Mouse (Mus musculus): ENCODE results near the gene Cfap97. TPM values are rescaled to one million over a fixed set of nuclear protein-coding genes. Genes with fewer than 3 reads are reported as not detected.
"Not testable (repeated sequence)": the region's sequence is repeated elsewhere in the genome, so short reads cannot be mapped to it uniquely, and the experiment has no call there.

Cfap97 gene
- total RNA-seq (2022): 10 to 100 TPM; 11.8 to 14.0 (median 13.4) TPM

DNA sequence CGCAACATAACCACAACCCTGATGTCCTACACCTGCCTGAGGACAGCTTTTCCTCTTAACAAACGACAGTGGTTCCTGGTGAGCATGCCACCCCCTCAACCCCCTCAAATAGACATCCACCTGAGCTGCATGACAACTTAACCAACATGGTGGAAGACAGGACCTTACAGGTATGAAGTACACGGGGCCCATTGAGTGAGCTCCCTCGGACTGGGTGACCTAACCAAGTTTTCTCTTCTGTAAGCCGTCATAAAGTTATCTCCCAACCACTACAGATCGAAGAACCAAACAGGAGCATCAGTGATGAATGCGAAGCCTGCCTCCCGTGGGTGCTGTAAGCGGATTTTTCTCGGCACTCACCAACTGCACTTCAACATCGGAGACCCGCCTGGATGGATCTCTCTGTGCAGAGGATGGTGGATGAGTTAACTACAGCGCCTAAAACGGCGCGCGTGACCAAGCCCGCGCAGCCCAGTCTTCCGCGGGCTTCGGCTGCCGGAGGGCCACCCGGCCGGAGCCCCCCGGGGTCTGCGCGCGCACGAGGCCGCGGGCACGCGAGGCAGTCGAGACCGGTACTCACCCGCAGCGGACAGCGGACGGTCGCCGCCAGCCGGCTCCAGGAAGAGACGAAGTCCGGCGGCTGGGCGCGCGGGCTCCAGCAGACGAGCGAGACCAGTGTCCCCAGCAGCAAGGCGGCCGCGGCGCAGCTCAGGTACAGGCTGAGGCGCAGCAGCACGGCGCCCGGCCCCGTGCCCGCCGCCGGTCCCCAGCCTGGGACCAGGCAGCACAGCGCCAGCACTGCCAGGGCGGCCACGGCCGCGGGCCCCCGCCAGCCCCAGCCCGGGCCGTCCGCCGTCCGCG lies at the start of gene Cfap97:
TSS of gene Cfap97 (plus strand) at position 570 of the 861 bp plus-strand sequence.
- DNase-seq (ENCODE audit: low spot score): no peak

DNA sequence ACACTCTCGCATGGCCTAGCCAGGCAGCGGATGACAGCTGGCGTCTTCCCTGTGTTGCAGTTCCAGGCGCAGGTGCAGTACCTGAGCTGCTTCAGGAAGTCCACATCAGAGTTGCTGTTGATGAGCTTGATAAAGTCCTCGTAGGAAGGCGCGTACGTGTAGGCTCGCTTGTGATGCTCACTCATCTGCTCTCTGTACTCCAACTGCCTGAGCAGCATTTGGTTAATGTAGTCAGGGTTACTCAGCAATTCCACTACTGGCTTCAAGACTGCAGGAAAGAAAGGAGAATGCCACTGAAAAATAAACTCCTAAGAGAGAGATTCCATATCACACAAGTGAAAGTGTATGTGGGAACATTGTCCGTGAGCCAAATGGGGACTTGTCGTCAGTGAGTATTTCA lies 48.1 kb upstream of the Cfap97 start:
- no peak for DNase-seq (ENCODE audit: low spot score)

DNA sequence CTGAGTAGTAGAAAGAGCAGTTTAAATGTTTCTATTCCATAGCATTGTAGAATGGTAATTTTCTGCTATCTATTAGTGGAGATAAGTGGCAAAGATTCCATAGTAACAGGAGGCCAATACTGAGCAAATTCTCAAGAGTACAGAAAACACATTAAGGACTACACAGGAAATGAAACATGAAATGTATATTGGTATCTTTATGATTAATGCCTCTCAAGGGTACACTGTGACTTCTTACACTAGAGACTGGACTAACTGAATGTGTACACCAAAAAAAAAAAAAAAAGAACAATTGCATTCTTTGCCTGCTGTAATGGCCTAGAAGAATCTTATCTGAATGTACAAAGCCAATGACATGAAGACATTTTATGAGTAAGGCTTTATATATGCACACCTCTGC lies 43.9 kb upstream of the Cfap97 start:
- no peak for DNase-seq (ENCODE audit: low spot score)

DNA sequence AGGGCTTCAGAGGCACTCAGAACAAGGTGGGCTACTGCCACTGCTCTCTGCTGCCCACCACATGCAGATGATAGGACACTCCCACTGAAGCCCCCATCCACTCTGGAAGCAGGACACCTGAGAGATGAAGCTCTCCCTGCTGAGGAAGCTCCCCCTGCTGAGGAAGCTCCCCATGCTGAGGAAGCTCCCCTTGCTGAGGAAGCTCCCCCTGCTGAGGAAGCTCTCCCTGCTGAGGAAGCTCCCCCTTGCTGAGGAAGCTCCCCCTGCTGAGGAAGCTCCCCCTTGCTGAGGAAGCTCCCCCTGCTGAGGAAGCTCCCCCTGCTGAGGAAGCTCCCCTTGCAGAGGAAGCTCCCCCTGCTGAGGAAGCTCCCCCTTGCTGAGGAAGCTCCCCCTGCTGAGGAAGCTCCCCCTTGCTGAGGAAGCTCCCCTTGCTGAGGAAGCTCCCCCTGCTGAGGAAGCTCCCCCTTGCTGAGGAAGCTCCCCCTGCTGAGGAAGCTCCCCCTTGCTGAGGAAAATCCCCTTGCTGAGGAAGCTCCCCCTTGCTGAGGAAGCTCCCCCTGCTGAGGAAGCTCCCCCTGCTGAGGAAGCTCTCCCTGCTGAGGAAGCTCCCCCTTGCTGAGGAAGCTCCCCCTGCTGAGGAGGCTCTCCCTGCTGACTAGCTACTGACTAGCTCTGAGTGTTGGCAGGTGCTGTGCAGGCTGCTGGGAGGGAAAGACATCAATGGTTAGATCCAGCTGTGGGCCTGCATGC lies 38.0 kb upstream of the Cfap97 start:
- DNase-seq (ENCODE audit: low spot score): not testable (repeated sequence)

DNA sequence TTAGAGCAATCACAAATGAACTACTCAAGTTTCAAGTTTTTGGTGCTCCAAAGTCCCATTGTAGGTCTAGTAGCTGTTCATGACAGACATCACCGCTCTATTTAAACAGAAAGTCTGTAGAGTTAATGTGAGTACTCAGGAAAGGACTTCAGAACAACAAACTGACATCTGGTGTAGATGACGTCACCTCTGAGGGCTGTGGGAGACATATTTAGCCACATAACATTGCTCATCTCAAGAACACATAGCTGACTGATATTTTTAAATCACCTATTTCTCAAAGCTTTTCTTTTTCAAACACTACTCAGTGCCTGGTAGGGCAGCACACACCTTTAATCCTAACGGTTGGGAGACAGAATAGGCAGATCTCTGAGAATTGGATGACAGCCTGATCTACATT lies 34.4 kb upstream of the Cfap97 start:
- DNase-seq (ENCODE audit: low spot score): no peak

DNA sequence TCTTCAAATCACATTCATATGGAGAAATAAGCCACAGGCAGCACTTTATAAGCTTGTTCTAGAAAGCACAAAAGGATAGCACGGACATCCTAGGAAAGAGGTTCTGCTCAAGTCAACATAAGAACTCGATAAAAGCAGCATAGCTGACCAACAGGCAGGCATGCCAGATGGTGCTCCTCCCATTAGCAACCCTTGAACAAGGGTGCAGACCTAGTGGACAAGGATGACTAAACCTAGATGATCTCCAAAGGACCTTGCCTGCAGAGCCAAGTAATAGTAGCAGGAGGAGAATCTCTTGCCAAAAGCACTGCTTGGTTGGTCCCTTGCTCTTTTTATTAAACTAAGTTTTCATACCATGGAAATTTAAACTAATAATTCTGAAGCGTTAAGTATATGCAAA lies 32.4 kb upstream of the Cfap97 start:
- DNase-seq (ENCODE audit: low spot score): no peak

DNA sequence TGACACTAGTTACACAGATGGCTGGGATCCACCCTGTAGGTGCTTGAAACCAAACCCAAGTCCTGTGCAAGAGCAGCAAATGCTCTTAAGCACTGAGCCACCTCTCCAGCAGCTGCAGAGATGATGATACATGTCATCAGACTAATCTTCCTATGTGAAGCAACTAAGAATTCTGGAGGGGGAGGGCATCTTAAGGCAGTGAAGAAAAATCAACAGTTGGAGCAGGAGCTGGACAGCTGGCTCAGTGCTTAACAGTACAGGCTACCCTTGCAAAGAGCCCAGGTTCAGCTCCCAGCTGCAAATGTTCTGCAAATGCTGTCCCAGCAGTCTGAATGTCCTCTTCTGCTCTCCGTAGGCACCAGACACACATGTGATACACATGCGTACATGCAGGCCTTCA lies 29.1 kb upstream of the Cfap97 start:
- no peak for DNase-seq (ENCODE audit: low spot score)

DNA sequence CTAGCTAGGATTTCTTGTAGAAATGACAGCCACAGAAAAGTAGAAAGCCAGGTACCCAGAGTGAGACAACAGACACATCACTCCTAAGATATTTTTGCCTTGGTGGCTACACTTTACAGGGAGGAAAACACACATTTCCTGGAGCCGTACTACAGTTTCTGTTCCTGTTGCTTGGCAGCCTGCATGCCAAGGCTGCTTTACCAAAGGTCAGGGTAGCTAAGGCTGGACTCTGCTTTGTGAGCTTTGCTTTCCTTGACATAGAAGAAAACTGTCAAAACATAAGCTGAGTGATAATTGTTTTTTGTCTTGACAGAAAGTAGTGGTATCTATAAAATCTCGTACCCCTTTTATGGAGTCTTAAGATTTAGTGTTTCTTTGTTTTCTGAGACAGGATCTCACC lies 21.1 kb upstream of the Cfap97 start:
- DNase-seq (ENCODE audit: low spot score): no peak

DNA sequence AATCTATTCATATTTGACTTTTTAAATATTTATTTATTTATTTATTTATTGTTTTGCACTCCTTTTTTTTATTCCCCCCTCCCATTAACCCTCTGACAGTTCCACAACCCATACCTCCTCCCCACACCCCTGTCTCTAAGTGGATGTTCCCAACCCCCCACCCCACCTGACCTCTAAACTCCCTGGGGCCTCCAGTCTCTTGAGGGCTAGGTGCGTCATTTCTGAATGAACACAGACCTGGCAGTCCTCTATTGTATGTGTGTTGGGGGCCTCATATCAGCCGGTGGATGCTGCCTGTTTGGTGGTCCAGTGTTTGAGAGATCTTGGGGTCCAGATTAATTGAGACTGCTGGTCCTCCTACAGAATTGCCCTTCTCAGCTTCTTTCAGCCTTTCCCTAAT lies 16.0 kb upstream of the Cfap97 start:
- not testable (repeated sequence) for DNase-seq (ENCODE audit: low spot score)

DNA sequence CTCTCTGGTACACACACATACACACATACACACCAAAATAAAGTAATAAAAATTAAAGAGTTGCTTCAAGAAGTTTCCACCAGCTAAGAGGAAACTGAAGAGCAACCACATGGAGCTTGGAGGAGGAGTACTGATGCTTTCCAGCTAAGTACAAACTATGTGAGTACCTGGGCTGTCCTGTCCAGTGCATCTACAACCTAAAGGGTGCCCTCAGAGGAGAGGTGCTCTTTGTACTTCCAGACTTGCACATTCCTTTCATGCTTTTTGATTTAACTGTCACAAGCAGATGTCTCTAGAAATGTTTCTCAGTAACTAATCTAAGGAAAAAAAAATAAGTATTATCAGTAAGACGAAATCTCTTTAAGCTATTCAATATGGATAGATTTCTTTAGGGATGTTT lies 14.2 kb upstream of the Cfap97 start:
- no peak for DNase-seq (ENCODE audit: low spot score)

DNA sequence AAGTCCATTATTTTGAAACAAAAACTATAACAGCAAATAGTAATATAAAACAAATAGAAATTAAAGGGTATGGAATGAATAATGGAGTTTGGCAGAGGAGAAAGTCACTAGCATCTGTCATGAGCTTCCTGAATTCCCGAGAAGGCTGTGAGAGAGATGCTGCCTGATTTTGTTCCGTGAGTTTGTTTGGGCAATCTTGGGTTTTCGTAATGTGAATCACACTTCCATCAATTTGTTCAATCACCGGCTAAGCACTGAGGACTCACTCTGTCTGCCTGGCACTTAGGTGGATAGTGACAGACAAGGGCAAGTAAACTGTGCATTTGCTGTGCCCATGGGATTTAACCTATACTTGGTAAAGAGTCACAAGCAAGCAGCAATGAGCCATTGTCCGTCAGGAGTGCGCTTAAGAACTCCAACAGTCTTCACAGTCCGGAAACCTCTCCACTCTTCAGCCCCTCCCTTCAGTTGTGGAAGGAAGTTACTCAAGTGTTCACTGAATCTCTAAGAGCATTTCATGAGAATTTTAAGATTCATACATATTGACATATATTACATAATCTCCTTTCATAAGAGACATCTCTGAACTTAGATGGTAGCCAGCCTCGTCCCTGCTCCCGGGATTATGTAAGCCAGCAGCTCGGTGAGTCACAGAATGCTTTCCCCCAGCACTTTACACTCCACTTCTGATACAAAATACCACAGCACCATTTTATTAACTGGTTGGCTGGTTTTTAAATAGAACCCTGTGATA lies 13.6 kb upstream of the Cfap97 start:
- no peak for DNase-seq (ENCODE audit: low spot score)

DNA sequence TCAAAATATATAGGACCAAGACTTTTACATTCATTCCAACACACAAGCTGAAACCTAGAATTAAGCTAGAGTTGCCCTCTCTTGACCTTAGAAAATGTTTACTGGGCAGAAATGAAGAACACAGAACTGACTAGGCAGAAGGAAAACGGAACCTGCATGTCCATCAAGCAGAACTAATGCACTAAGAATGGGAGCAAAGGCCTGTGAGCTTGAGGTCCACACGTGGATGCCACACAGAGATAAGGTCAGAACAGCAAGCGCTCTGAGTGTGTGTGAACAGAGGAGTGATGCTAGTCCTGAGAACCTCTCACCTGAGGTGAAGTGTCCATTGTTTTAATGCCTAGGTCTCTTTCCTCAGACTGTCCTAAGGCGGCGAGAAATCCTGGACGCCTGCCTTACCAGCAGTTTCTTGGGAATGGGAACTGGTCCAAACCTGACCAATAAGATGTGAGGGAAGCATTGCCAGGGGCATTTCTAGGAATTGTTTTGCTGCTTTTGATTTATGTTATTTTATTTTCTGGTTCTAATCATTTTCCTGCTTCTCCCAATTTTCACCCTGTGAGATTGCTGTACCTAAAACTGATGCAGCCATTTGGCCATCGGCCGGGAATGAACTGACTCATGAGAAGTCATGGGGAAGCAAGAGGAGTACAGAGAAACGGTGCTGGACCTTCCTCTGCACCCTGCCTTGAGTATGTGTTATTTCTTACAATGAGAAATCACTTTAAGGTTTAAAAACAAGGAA lies 11.0 kb upstream of the Cfap97 start:
- DNase-seq (ENCODE audit: low spot score): no peak

DNA sequence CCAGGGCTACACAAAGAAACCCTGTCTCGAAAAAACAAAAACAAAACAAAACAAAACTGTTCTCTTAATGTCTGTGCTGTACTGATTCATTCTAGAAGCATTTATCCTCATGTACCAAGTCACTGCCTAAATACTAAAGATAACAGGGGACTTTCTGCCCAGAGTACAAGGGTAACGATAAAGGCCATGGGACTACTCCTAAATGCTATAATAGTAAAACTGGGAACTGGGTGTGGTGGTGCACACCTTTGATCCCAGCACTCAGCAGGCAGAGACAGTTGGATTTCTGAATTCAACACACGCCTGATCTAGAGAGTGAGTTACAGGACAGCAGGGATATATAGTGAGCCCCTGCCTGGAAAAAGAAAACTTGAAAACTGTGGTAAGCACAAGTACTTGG lies 9.9 kb upstream of the Cfap97 start:
- no peak for DNase-seq (ENCODE audit: low spot score)

DNA sequence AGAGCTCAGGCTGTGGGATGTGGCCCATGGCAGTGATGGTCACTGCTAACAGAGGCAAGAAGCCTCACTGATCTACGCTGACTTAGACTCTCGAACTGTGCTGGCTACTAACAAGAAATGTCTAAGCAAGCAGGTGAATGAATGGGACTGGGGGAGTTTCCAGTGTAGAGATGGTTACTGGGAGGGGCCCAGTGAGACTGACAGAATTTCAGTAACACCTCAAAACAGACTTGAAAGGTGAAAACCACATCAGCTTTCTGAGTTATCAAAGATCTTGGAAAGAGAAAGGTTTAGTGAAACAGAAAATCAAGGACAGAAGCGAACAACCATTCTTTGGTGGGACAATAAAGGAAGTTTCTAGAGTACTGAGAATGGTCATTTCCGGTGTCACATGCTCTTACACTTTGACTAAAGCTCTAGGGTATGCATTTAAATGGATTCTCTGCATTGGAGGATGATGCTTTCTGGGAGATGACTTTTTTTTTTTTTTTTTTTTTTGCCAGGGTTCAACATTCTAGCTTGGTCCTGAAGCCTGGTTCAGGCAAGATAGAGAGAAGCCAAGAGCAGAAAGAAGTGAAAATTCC lies 9.0 kb upstream of the Cfap97 start:
- DNase-seq (ENCODE audit: low spot score): no peak

DNA sequence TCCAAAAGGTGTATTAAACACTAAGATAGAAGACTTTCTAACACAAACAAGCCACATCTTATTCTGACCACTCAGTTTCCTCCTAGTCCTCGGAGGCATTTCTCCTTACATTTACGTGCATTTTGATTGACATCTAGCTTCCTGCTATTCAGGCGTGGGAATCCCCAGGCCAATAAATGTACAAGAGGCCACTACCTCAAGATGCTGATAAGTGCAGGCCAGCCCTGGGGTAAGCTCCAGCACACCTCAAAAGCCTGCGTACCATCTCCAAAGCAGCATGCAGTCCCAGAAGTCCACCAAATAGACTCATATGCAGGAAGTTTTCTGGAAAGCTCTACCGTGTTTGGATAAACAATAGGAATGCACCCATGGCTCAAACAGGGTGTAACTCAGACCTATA lies 8.1 kb upstream of the Cfap97 start:
- no peak for DNase-seq (ENCODE audit: low spot score)

DNA sequence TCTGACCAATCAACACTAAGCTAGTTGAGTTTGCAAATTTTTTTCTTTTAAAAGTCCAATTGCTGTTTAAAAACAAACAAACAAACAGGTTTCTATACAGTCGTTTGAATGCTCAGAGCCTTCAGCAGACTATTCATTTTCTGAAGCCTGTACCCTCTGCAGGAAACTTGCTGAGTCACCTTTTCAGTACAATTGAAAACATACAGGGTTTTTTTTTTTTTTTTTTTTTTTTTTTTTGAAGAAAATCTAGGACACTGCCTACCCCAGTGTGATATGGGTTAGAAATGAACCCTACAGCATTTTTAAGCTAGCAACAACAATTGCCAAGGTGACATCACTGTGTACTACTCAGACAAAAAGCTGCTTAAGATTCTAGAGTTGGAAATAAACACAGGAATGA lies 7.6 kb upstream of the Cfap97 start:
- no peak for DNase-seq (ENCODE audit: low spot score)

DNA sequence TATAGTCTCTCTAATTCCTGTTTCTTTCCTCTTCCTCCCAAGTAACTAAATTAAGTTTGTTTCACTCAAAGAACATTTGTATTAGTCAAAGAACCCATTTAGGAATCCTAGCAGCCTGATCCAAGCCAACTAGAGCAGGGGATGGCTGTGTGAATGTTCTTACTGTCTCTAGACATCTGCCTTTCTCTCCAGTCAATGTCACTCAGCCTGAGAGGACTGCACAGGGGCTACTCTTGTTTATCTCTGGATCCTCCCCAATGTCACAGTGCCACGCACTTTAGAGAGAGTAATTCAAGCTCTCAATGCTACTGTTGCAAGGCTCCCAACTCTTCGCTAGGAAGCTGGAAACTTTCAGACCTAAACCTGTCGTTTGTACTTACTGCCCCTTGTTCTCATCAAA lies 5.4 kb upstream of the Cfap97 start:
- no peak for DNase-seq (ENCODE audit: low spot score)

DNA sequence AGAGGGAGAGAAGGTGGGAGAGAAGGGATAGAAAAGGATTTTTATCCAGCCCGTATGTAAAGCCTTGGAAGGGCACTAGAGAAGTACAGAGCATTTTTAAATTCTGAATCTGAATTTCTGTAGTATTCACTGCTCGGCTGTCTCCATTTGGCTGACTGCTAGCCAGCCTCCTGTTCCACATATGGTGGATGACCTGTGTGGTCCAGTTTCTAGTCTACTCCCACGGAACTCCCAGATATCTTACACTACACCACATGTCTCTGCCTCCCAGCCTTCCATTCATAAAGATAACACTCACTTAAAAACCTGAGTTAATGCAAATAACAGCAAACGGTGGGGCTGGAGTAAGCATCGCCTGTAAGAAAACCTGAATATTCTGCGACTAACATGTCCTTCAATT lies 2.3 kb upstream of the Cfap97 start:
- DNase-seq (ENCODE audit: low spot score): no peak

DNA sequence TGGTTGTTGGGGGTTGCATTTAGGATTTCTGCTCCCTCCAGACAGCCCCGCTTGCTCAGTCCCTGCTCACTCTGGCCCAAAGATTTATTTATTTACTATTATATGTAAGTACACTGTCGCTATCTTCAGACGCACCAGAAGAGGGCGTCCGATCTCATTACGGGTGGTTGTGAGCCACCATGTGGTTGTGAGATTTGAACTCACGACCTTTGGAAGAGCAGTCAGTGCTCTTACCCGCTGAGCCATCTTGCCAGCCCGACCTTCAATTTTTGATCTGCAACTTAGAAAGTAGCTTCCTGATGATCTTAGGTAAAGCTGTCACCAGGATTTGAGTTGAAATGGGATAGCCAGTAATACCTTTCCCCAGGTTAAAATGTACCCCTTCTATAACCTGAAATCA lies 1.8 kb upstream of the Cfap97 start:
- no peak for DNase-seq (ENCODE audit: low spot score)

DNA sequence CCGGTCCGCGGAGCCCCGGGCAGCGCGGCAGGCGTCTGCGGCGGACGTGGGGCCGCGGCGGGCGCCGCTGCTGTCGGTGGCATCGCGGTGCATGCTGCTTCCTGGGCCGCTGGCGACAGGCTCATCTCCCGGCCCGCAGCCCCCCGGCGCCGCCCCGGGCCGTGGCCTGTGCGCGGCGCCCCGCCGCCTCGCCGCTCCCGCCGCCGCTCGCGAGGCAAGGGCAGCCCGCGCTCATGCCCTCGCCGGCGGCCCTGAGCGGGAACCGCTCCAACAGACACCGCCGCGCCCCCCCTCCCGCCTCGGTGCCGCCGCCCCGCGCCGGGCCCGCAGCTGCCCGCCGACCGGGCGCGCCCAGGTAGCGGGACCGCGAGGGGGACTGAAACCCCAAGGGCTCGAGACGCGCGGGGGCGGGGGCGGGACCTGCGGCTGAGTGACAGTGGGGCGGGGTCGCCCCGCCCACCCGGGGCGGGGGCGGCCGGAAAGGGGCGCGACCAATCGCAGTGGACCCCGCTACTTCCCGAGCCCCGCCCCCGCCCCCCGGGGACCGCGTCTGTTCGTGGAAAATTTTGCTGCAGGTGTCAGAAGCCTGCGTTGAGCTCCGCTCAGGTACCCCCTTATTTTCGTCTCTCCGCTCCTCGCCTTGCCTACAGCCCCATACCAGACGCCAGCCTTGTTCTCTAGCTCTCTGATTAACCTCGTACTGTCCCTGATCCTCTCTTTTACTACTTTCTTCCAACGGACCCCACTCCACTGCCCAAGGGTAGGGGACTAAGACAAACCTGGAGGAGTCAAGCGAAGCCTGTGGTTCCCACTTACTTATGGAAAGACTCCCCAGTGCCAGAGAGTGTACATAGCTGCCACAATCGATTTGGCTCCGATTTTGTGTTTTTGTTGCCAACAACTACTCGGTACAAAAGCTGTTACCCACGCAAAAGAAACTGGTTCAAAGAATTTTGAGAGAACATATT lies 777 bp downstream of the Cfap97 start, which contains the start of gene Snx25:
TSS of gene Snx25 (minus strand) at position 96 of the 968 bp plus-strand sequence.
- DNase-seq (ENCODE audit: low spot score): peak; percentile 80

Measured in heart, adult 8-10 months (tissue).